Mouse (Mus musculus): ENCODE results near the gene Top2a. TPM values are rescaled to one million over a fixed set of nuclear protein-coding genes. Genes with fewer than 3 reads are reported as not detected.
"Not testable (repeated sequence)": the region's sequence is repeated elsewhere in the genome, so short reads cannot be mapped to it uniquely, and the experiment has no call there.

Top2a gene
- polyA plus RNA-seq, 1 experiment from 2014 or later: 181 TPM

DNA sequence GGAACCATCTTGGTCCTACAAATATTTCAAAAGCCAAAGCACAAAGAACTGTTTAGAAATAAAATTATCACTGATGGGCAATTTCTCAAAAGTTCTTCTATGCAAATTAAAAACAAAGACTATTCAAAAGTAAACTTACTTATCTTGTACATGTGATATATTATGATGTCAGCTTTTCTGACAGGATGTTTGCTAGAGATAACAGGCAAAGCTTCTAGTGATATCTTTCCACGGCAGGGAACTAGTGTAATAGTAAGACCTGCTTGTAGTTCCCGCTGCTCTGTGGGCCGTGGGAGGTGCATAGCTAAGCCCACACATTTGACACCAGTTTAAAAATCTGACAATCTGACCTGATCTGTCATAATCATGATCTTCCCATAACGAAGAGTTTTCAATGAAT is 13.9 kb downstream of the Top2a start:
- Histone ChIP-seq H3K27ac (replicated peaks; ENCODE audit: low read depth, low read length) (no peak overlapping the region), H3K4me1 (ENCODE audit: control insufficient read depth, insufficient read depth, low read length) (no peaks in the 10 kb centered on the region), H3K36me3 (ENCODE audit: control insufficient read depth, insufficient read depth, low read length) (peaks cover 85% of the 10 kb centered on the region), H3K9me3 (ENCODE audit: control insufficient read depth, low read length) (no peaks in the 10 kb centered on the region), H3K27me3 (replicated peaks; ENCODE audit: control insufficient read depth, insufficient read depth, low read length) (no peaks in the 10 kb centered on the region), H3K9ac (ENCODE audit: low read depth, low read length) (no peak overlapping the region), H3K4me3 (ENCODE audit: low read depth, low read length) (no peak overlapping the region), H3K4me2 (ENCODE audit: low read depth, low read length) (no peak overlapping the region)
- no peak for ATAC-seq (ENCODE audit: low read depth)
- DNase-seq (ENCODE audit: low spot score): no peak
- WGBS: 87% methylated on average over 4 of the region's 4 CpGs

GRCm38 (mm10) chr11:99006788-99007187 is 17.2 kb downstream of the Top2a start:
- no peaks in the 10 kb centered on the region for H3K27me3 ChIP-seq (replicated peaks; ENCODE audit: control insufficient read depth, insufficient read depth, low read length)
- WGBS: 92% methylated on average over 9 of the region's 9 CpGs
- H3K36me3 ChIP-seq (ENCODE audit: control insufficient read depth, insufficient read depth, low read length): peaks cover 83% of the 10 kb centered on the region
- no peak overlapping the region for H3K27ac ChIP-seq (replicated peaks; ENCODE audit: low read depth, low read length)
- DNase-seq (ENCODE audit: low spot score) (no peak), ATAC-seq (ENCODE audit: low read depth) (no peak)
- no peaks in the 10 kb centered on the region for H3K4me1 ChIP-seq (ENCODE audit: control insufficient read depth, insufficient read depth, low read length)
- no peak overlapping the region for H3K9ac ChIP-seq (ENCODE audit: low read depth, low read length)
- no peak overlapping the region for H3K4me3 ChIP-seq (ENCODE audit: low read depth, low read length)
- no peak overlapping the region for H3K4me2 ChIP-seq (ENCODE audit: low read depth, low read length)
- H3K9me3 ChIP-seq (ENCODE audit: control insufficient read depth, low read length): no peaks in the 10 kb centered on the region

- 87% methylated on average over 11 of the region's 11 CpGs for WGBS
- ATAC-seq (ENCODE audit: low read depth) (no peak), DNase-seq (ENCODE audit: low spot score) (no peak)
- Histone ChIP-seq H3K27ac (replicated peaks; ENCODE audit: low read depth, low read length) (no peak overlapping the region), H3K9me3 (ENCODE audit: control insufficient read depth, low read length) (no peaks in the 10 kb centered on the region), H3K36me3 (ENCODE audit: control insufficient read depth, insufficient read depth, low read length) (peaks cover 96% of the 10 kb centered on the region), H3K4me2 (ENCODE audit: low read depth, low read length) (no peak overlapping the region), H3K9ac (ENCODE audit: low read depth, low read length) (no peak overlapping the region), H3K4me3 (ENCODE audit: low read depth, low read length) (no peak overlapping the region), H3K4me1 (ENCODE audit: control insufficient read depth, insufficient read depth, low read length) (no peaks in the 10 kb centered on the region), H3K27me3 (replicated peaks; ENCODE audit: control insufficient read depth, insufficient read depth, low read length) (no peaks in the 10 kb centered on the region)
Measured at GRCm38 (mm10) chr11:98999243-98999642, 24.7 kb downstream of the Top2a start.

DNA sequence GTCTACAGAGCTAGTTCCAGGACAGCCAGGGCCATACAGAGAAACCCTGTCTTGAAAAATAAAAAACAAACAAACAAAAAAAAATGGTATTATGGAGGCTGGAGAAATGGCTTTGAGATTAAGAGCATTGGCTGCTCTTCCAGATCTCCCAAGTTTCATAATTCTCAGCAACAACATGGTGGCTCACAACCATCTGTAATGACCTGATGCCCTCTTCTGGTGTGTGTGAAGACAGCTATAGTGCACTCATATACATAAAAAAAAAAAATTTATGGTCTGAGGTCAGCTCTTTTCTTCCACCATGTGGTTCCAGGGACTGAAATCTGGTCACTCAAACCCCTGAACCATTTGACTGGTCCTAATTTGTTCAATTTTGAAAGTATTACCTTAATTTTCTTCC is 25.2 kb downstream of the Top2a start:
- H3K4me1 ChIP-seq (ENCODE audit: control insufficient read depth, insufficient read depth, low read length): no peaks in the 10 kb centered on the region
- H3K4me2 ChIP-seq (ENCODE audit: low read depth, low read length): no peak overlapping the region
- H3K27me3 ChIP-seq (replicated peaks; ENCODE audit: control insufficient read depth, insufficient read depth, low read length): no peaks in the 10 kb centered on the region
- ATAC-seq (ENCODE audit: low read depth) (no peak), DNase-seq (ENCODE audit: low spot score) (peak; percentile 39)
- H3K27ac ChIP-seq (replicated peaks; ENCODE audit: low read depth, low read length): no peak overlapping the region
- peaks cover 96% of the 10 kb centered on the region for H3K36me3 ChIP-seq (ENCODE audit: control insufficient read depth, insufficient read depth, low read length)
- no peaks in the 10 kb centered on the region for H3K9me3 ChIP-seq (ENCODE audit: control insufficient read depth, low read length)
- H3K4me3 ChIP-seq (ENCODE audit: low read depth, low read length): no peak overlapping the region
- no peak overlapping the region for H3K9ac ChIP-seq (ENCODE audit: low read depth, low read length)

DNA sequence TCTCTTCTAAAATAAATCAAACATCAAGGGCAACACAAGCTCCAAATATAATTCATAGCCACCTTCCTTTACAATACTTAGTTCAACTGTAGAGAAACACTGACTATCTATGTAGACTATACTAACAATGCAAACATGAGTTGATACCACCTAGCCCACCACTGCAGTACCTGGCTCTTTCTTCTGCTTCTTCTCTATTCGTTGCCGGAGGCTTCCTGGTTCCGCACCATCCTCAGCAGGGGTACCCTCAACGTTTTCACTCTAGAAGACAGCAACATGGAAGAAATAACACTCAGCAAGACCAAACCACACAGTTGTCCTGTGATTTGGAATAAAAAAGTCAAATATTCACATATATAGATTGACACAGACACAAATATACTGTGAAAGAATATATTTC is 26.3 kb downstream of the Top2a start:
- DNase-seq (ENCODE audit: low spot score) (no peak), ATAC-seq (ENCODE audit: low read depth) (no peak)
- no peak overlapping the region for H3K27ac ChIP-seq (replicated peaks; ENCODE audit: low read depth, low read length)
- no peaks in the 10 kb centered on the region for H3K4me1 ChIP-seq (ENCODE audit: control insufficient read depth, insufficient read depth, low read length)
- WGBS: 94% methylated on average over 4 of the region's 4 CpGs
- no peaks in the 10 kb centered on the region for H3K27me3 ChIP-seq (replicated peaks; ENCODE audit: control insufficient read depth, insufficient read depth, low read length)
- H3K36me3 ChIP-seq (ENCODE audit: control insufficient read depth, insufficient read depth, low read length): peaks cover 97% of the 10 kb centered on the region
- H3K9ac ChIP-seq (ENCODE audit: low read depth, low read length): no peak overlapping the region
- H3K4me2 ChIP-seq (ENCODE audit: low read depth, low read length): no peak overlapping the region
- H3K4me3 ChIP-seq (ENCODE audit: low read depth, low read length): no peak overlapping the region
- H3K9me3 ChIP-seq (ENCODE audit: control insufficient read depth, low read length): no peaks in the 10 kb centered on the region

GRCm38 (mm10) chr11:98995987-98996386 is 28.0 kb downstream of the Top2a start:
- Histone ChIP-seq H3K4me2 (ENCODE audit: low read depth, low read length) (no peak overlapping the region), H3K27ac (replicated peaks; ENCODE audit: low read depth, low read length) (no peak overlapping the region), H3K4me3 (ENCODE audit: low read depth, low read length) (no peak overlapping the region), H3K27me3 (replicated peaks; ENCODE audit: control insufficient read depth, insufficient read depth, low read length) (no peaks in the 10 kb centered on the region), H3K36me3 (ENCODE audit: control insufficient read depth, insufficient read depth, low read length) (peaks cover 92% of the 10 kb centered on the region), H3K9me3 (ENCODE audit: control insufficient read depth, low read length) (no peaks in the 10 kb centered on the region), H3K9ac (ENCODE audit: low read depth, low read length) (no peak overlapping the region), H3K4me1 (ENCODE audit: control insufficient read depth, insufficient read depth, low read length) (no peaks in the 10 kb centered on the region)
- WGBS: 93% methylated on average over 7 of the region's 7 CpGs
- DNase-seq (ENCODE audit: low spot score) (no peak), ATAC-seq (ENCODE audit: low read depth) (no peak)

GRCm38 (mm10) chr11:98990866-98991265 is 33.1 kb downstream of the Top2a start:
- Histone ChIP-seq H3K4me2 (ENCODE audit: low read depth, low read length) (no peak overlapping the region), H3K36me3 (ENCODE audit: control insufficient read depth, insufficient read depth, low read length) (peaks cover 46% of the 10 kb centered on the region), H3K4me3 (ENCODE audit: low read depth, low read length) (no peak overlapping the region), H3K4me1 (ENCODE audit: control insufficient read depth, insufficient read depth, low read length) (no peaks in the 10 kb centered on the region), H3K27ac (replicated peaks; ENCODE audit: low read depth, low read length) (no peak overlapping the region), H3K9ac (ENCODE audit: low read depth, low read length) (no peak overlapping the region), H3K27me3 (replicated peaks; ENCODE audit: control insufficient read depth, insufficient read depth, low read length) (no peaks in the 10 kb centered on the region), H3K9me3 (ENCODE audit: control insufficient read depth, low read length) (no peaks in the 10 kb centered on the region)
- no peak for ATAC-seq (ENCODE audit: low read depth)
- DNase-seq (ENCODE audit: low spot score): no peak
- WGBS: 76% methylated on average over 6 of the region's 6 CpGs

DNA sequence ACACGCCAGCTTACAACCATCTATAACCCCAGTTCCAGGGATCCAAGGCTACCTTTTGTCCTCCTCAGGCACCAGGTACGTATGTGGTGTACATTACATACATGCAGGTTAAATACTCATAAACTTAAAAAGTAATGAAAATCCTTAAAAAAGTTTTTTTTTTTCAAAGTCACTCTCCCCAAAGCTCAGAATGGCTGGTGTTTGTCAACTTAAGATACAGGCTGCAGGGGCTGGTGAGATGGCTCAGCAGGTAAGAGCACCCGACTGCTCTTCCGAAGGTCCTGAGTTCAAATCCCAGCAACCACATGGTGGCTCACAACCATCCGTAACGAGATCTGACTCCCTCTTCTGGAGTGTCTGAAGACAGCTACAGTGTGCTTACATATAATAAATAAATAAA is 35.7 kb downstream of the Top2a start:
- ATAC-seq (ENCODE audit: low read depth); H3K4me2 ChIP-seq (ENCODE audit: low read depth, low read length); H3K27me3 ChIP-seq (replicated peaks; ENCODE audit: control insufficient read depth, insufficient read depth, low read length); H3K9ac ChIP-seq (ENCODE audit: low read depth, low read length); DNase-seq (ENCODE audit: low spot score); H3K27ac ChIP-seq (replicated peaks; ENCODE audit: low read depth, low read length); H3K9me3 ChIP-seq (ENCODE audit: control insufficient read depth, low read length); H3K4me1 ChIP-seq (ENCODE audit: control insufficient read depth, insufficient read depth, low read length); H3K4me3 ChIP-seq (ENCODE audit: low read depth, low read length): not testable (repeated sequence)
- WGBS: 92% methylated on average over 4 of the region's 6 CpGs
- H3K36me3 ChIP-seq (ENCODE audit: control insufficient read depth, insufficient read depth, low read length): peaks cover 20% of the 10 kb centered on the region

DNA sequence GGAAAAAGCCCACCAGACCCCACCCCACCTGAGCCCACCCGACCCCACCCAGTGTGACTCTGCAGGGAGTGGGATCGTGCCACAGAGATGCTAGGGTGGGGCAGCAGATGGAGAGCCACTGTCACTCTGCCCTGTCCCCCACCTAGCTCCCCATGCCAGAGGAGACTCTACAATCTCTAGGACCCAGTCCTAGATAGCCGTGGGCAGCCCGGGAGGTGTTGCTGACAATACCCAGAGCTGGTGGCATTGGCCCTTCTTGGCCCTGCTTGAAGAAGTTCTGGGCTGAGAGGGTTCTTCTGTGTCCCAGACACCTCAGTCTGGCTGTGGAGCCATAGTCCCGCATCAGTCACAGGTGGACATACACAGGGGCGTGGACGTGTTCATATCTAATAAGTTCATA is 38.4 kb downstream of the Top2a start:
- ATAC-seq (ENCODE audit: low read depth) (no peak), DNase-seq (ENCODE audit: low spot score) (no peak)
- Histone ChIP-seq H3K4me3 (ENCODE audit: low read depth, low read length) (no peak overlapping the region), H3K9ac (ENCODE audit: low read depth, low read length) (no peak overlapping the region), H3K27me3 (replicated peaks; ENCODE audit: control insufficient read depth, insufficient read depth, low read length) (peaks cover 9% of the 10 kb centered on the region), H3K4me1 (ENCODE audit: control insufficient read depth, insufficient read depth, low read length) (peaks cover 5% of the 10 kb centered on the region), H3K27ac (replicated peaks; ENCODE audit: low read depth, low read length) (no peak overlapping the region), H3K4me2 (ENCODE audit: low read depth, low read length) (no peak overlapping the region), H3K36me3 (ENCODE audit: control insufficient read depth, insufficient read depth, low read length) (no peaks in the 10 kb centered on the region), H3K9me3 (ENCODE audit: control insufficient read depth, low read length) (no peaks in the 10 kb centered on the region)
- WGBS: 91% methylated on average over 7 of the region's 7 CpGs
